Mouse (Mus musculus): ENCODE results near the gene Mall.

DNA sequence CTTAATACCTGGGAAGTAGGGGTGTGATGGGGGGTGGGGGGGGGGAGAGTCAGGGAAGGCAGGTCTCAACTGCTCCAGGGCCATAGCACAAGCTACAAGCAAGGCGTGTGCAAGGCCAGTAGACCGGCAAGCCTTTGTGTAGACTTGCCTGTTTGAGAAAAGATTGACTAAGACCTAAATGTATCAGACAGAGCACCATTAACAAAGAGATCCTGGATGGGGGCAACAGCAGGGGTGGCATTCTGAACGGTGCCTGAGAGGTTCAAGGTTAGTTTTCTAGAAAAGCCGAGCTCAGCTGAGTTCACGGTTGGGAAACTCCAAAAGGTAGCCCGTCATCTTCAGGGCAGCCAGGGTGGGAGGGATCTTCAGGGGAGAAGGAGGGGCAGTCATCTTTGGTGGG, 24.5 kb downstream of the Mall start:
- TF ChIP-seq CTCF (IDR thresholded peaks at IDR 0.05; ENCODE audit: extremely low read depth, insufficient read depth, low read length) = no peak
- no peak for TF ChIP-seq POLR2A (IDR thresholded peaks at IDR 0.05; ENCODE audit: extremely low read depth, insufficient read depth, low read length)
